Mouse (Mus musculus) splenic B cell, adult 2 months (primary cell): ENCODE data around the gene Eif3k.

Experiments
- DNase-seq: peaks from one replicate; pipeline ENCODE4 v3.0.0-alpha.2; 2011; ENCODE audit warnings: low read depth, low spot score
- H3K27me3 ChIP-seq: 2 replicates; pipeline ENCODE4 v1.6.1; 2012; ENCODE audit warnings: mild to moderate bottlenecking, low read length, moderate library complexity, mixed read lengths; ENCODE audit not compliant: control insufficient read depth, poor library complexity, insufficient read depth, severe bottlenecking
- H3K36me3 ChIP-seq: 2 replicates; pipeline ENCODE4 v1.6.1; 2012; ENCODE audit warnings: mild to moderate bottlenecking, low read length, moderate library complexity, mixed read lengths; ENCODE audit not compliant: control insufficient read depth, poor library complexity, insufficient read depth, severe bottlenecking

Eif3k gene

GRCm38 (mm10) chr7:28981651-28982273, at the start of gene Eif3k, which contains the start of gene Map4k1:
Eif3k (minus strand) TSS chr7:28981864.
Map4k1 (plus strand) TSS chr7:28982050.
- Histone ChIP-seq H3K36me3 (peaks cover 9% of the 10 kb centered on the region), H3K27me3 (no peaks in the 10 kb centered on the region)
- peak; percentile 99 for DNase-seq

- Histone ChIP-seq H3K27me3 (no peaks in the 10 kb centered on the region), H3K36me3 (no peaks in the 10 kb centered on the region)
- no peak for DNase-seq
These were observed 48.3 kb upstream of the Eif3k start for GRCm38 (mm10) chr7:29029690-29030656.

GRCm38 (mm10) chr7:29028761-29029160, 47.1 kb upstream of the Eif3k start:
- H3K27me3 ChIP-seq: no peaks in the 10 kb centered on the region
- no peak for DNase-seq
- no peaks in the 10 kb centered on the region for H3K36me3 ChIP-seq

GRCm38 (mm10) chr7:29026811-29027210, 45.1 kb upstream of the Eif3k start:
- no peaks in the 10 kb centered on the region for H3K27me3 ChIP-seq
- DNase-seq: no peak
- H3K36me3 ChIP-seq: no peaks in the 10 kb centered on the region

GRCm38 (mm10) chr7:29026195-29026594, 44.5 kb upstream of the Eif3k start:
- DNase-seq: no peak
- Histone ChIP-seq H3K36me3 (no peaks in the 10 kb centered on the region), H3K27me3 (no peaks in the 10 kb centered on the region)

- peak; percentile 79 for DNase-seq
- Histone ChIP-seq H3K27me3 (no peaks in the 10 kb centered on the region), H3K36me3 (no peaks in the 10 kb centered on the region)
These were observed 43.9 kb upstream of the Eif3k start for GRCm38 (mm10) chr7:29025566-29025965.

- Histone ChIP-seq H3K27me3 (no peaks in the 10 kb centered on the region), H3K36me3 (no peaks in the 10 kb centered on the region)
- no peak for DNase-seq
These were observed 41.9 kb upstream of the Eif3k start for GRCm38 (mm10) chr7:29023514-29023913.

GRCm38 (mm10) chr7:29022479-29022878, 40.8 kb upstream of the Eif3k start:
- no peak for DNase-seq
- H3K36me3 ChIP-seq: no peaks in the 10 kb centered on the region
- H3K27me3 ChIP-seq: no peaks in the 10 kb centered on the region

GRCm38 (mm10) chr7:29019447-29020220, 38.0 kb upstream of the Eif3k start:
- peak; percentile 23 for DNase-seq
- Histone ChIP-seq H3K36me3 (no peaks in the 10 kb centered on the region), H3K27me3 (no peaks in the 10 kb centered on the region)

GRCm38 (mm10) chr7:29017222-29017621, 35.6 kb upstream of the Eif3k start:
- H3K36me3 ChIP-seq: no peaks in the 10 kb centered on the region
- DNase-seq: no peak

GRCm38 (mm10) chr7:29016440-29016839, 34.8 kb upstream of the Eif3k start:
- Histone ChIP-seq H3K27me3 (no peaks in the 10 kb centered on the region), H3K36me3 (no peaks in the 10 kb centered on the region)
- DNase-seq: no peak

More at GRCm38 (mm10) chr7:29017222-29017621, 35.6 kb upstream of the Eif3k start:
- no peaks in the 10 kb centered on the region for H3K27me3 ChIP-seq

- Histone ChIP-seq H3K36me3 (no peaks in the 10 kb centered on the region), H3K27me3 (no peaks in the 10 kb centered on the region)
- DNase-seq: peak; percentile 42
These were observed 33.3 kb upstream of the Eif3k start for GRCm38 (mm10) chr7:29014984-29015383.

GRCm38 (mm10) chr7:29008714-29009113, 27.1 kb upstream of the Eif3k start:
- peak; percentile 77 for DNase-seq
- H3K27me3 ChIP-seq: no peaks in the 10 kb centered on the region
- no peaks in the 10 kb centered on the region for H3K36me3 ChIP-seq

GRCm38 (mm10) chr7:29008171-29008570, 26.5 kb upstream of the Eif3k start:
- Histone ChIP-seq H3K36me3 (peaks cover 2% of the 10 kb centered on the region; the same call in 1 of the 2 replicates), H3K27me3 (no peaks in the 10 kb centered on the region)
- no peak for DNase-seq
